Mouse (Mus musculus): Measurements from ENCODE around the gene 2310011J03Rik. TPM values are rescaled to one million over a fixed set of nuclear protein-coding genes. Genes with fewer than 3 reads are reported as not detected.

The 2310011J03Rik gene
- polyA plus RNA-seq, 1 experiment from 2014 or later: 46.8 TPM

- no peaks in the 10 kb centered on the region for H3K9me3 ChIP-seq
- DNase-seq (ENCODE audit: low spot score): no peak
- peaks cover 18% of the 10 kb centered on the region for H3K4me1 ChIP-seq
- 14% methylated on average over 12 of the region's 12 CpGs for WGBS
- peak overlapping the region; percentile 41 for H3K4me3 ChIP-seq
- H3K27ac ChIP-seq: no peak overlapping the region
- H3K27me3 ChIP-seq (ENCODE audit: insufficient read depth, poor library complexity, severe bottlenecking): peaks cover 95% of the 10 kb centered on the region
- no peaks in the 10 kb centered on the region for H3K36me3 ChIP-seq
Measured at GRCm38 (mm10) chr10:80304458-80304857, 15.9 kb downstream of the 2310011J03Rik start.

GRCm38 (mm10) chr10:80302471-80302881 is 17.9 kb downstream of the 2310011J03Rik start:
- Histone ChIP-seq H3K9me3 (no peaks in the 10 kb centered on the region), H3K27ac (peak overlapping the region; percentile 13; the same call in 1 of the 2 replicates), H3K4me3 (peak overlapping the region; percentile 17; the same call in 1 of the 2 replicates), H3K4me1 (peaks cover 24% of the 10 kb centered on the region), H3K36me3 (no peaks in the 10 kb centered on the region), H3K27me3 (ENCODE audit: insufficient read depth, poor library complexity, severe bottlenecking) (peaks cover 96% of the 10 kb centered on the region)
- no peak for DNase-seq (ENCODE audit: low spot score)
- 6% methylated on average over 9 of the region's 9 CpGs for WGBS

- H3K4me1 ChIP-seq: peaks cover 28% of the 10 kb centered on the region
- DNase-seq (ENCODE audit: low spot score): no peak
- peak overlapping the region; percentile 13; the same call in 1 of the 2 replicates for H3K27ac ChIP-seq
- 40% methylated on average over 5 of the region's 5 CpGs for WGBS
- H3K27me3 ChIP-seq (ENCODE audit: insufficient read depth, poor library complexity, severe bottlenecking): peaks cover 96% of the 10 kb centered on the region
- H3K36me3 ChIP-seq: no peaks in the 10 kb centered on the region
- peak overlapping the region; percentile 17; the same call in 1 of the 2 replicates for H3K4me3 ChIP-seq
- no peaks in the 10 kb centered on the region for H3K9me3 ChIP-seq
Measured at GRCm38 (mm10) chr10:80302082-80302355, 18.3 kb downstream of the 2310011J03Rik start.

- 80% methylated on average over 10 of the region's 10 CpGs for WGBS
- H3K36me3 ChIP-seq: no peaks in the 10 kb centered on the region
- no peak overlapping the region for H3K27ac ChIP-seq
- H3K9me3 ChIP-seq: no peaks in the 10 kb centered on the region
- no peak overlapping the region for H3K4me3 ChIP-seq
- no peak for DNase-seq (ENCODE audit: low spot score)
- peaks cover 96% of the 10 kb centered on the region for H3K27me3 ChIP-seq (ENCODE audit: insufficient read depth, poor library complexity, severe bottlenecking)
- H3K4me1 ChIP-seq: peaks cover 33% of the 10 kb centered on the region
Measured at GRCm38 (mm10) chr10:80301256-80302081, 18.9 kb downstream of the 2310011J03Rik start.

- peaks cover 41% of the 10 kb centered on the region for H3K4me1 ChIP-seq
- H3K4me3 ChIP-seq: no peak overlapping the region
- WGBS: 31% methylated on average over 11 of the region's 11 CpGs
- H3K36me3 ChIP-seq: no peaks in the 10 kb centered on the region
- no peaks in the 10 kb centered on the region for H3K9me3 ChIP-seq
- H3K27me3 ChIP-seq (ENCODE audit: insufficient read depth, poor library complexity, severe bottlenecking): peaks cover 90% of the 10 kb centered on the region
- no peak overlapping the region for H3K27ac ChIP-seq
- DNase-seq (ENCODE audit: low spot score): no peak
Measured at GRCm38 (mm10) chr10:80300672-80301181, 19.6 kb downstream of the 2310011J03Rik start.

- H3K27ac ChIP-seq: no peak overlapping the region
- 55% methylated on average over 10 of the region's 10 CpGs for WGBS
- peaks cover 48% of the 10 kb centered on the region for H3K4me1 ChIP-seq
- DNase-seq (ENCODE audit: low spot score): no peak
- H3K4me3 ChIP-seq: no peak overlapping the region
- no peaks in the 10 kb centered on the region for H3K9me3 ChIP-seq
- peaks cover 81% of the 10 kb centered on the region for H3K27me3 ChIP-seq (ENCODE audit: insufficient read depth, poor library complexity, severe bottlenecking)
- H3K36me3 ChIP-seq: peaks cover 3% of the 10 kb centered on the region
Measured at GRCm38 (mm10) chr10:80299824-80300223, 20.5 kb downstream of the 2310011J03Rik start.

- Histone ChIP-seq H3K27ac (no peak overlapping the region), H3K27me3 (ENCODE audit: insufficient read depth, poor library complexity, severe bottlenecking) (peaks cover 76% of the 10 kb centered on the region), H3K4me3 (peak overlapping the region; percentile 22; the same call in 1 of the 2 replicates), H3K36me3 (peaks cover 8% of the 10 kb centered on the region), H3K4me1 (peaks cover 49% of the 10 kb centered on the region), H3K9me3 (no peaks in the 10 kb centered on the region)
- WGBS: 12% methylated on average over 15 of the region's 15 CpGs
- DNase-seq (ENCODE audit: low spot score): no peak
Measured at GRCm38 (mm10) chr10:80299301-80299700, 21.0 kb downstream of the 2310011J03Rik start.

GRCm38 (mm10) chr10:80298571-80299281 is 21.6 kb downstream of the 2310011J03Rik start:
- peaks cover 14% of the 10 kb centered on the region for H3K36me3 ChIP-seq
- H3K27ac ChIP-seq: no peak overlapping the region
- 7% methylated on average over 26 of the region's 26 CpGs for WGBS
- no peaks in the 10 kb centered on the region for H3K9me3 ChIP-seq
- H3K27me3 ChIP-seq (ENCODE audit: insufficient read depth, poor library complexity, severe bottlenecking): peaks cover 70% of the 10 kb centered on the region
- peaks cover 55% of the 10 kb centered on the region for H3K4me1 ChIP-seq
- H3K4me3 ChIP-seq: peak overlapping the region; percentile 22; the same call in 1 of the 2 replicates
- DNase-seq (ENCODE audit: low spot score): no peak

- WGBS: 60% methylated on average over 8 of the region's 8 CpGs
- peaks cover 64% of the 10 kb centered on the region for H3K27me3 ChIP-seq (ENCODE audit: insufficient read depth, poor library complexity, severe bottlenecking)
Measured at GRCm38 (mm10) chr10:80297526-80298133, 22.7 kb downstream of the 2310011J03Rik start.

GRCm38 (mm10) chr10:80296824-80297223 is 23.5 kb downstream of the 2310011J03Rik start:
- peaks cover 21% of the 10 kb centered on the region for H3K36me3 ChIP-seq
- H3K27me3 ChIP-seq (ENCODE audit: insufficient read depth, poor library complexity, severe bottlenecking): peaks cover 56% of the 10 kb centered on the region
- 75% methylated on average over 5 of the region's 5 CpGs for WGBS
- peak overlapping the region; percentile 58; the same call in 1 of the 2 replicates for H3K4me3 ChIP-seq
- H3K4me1 ChIP-seq: peaks cover 53% of the 10 kb centered on the region
- no peak for DNase-seq (ENCODE audit: low spot score)
- H3K9me3 ChIP-seq: no peaks in the 10 kb centered on the region
- H3K27ac ChIP-seq: no peak overlapping the region

More at GRCm38 (mm10) chr10:80297526-80298133, 22.7 kb downstream of the 2310011J03Rik start:
- Histone ChIP-seq H3K36me3 (peaks cover 21% of the 10 kb centered on the region), H3K9me3 (no peaks in the 10 kb centered on the region), H3K4me3 (no peak overlapping the region), H3K4me1 (peaks cover 60% of the 10 kb centered on the region), H3K27ac (no peak overlapping the region)
- no peak for DNase-seq (ENCODE audit: low spot score)

- WGBS: 1% methylated on average over 26 of the region's 26 CpGs
- Histone ChIP-seq H3K27me3 (ENCODE audit: insufficient read depth, poor library complexity, severe bottlenecking) (peaks cover 46% of the 10 kb centered on the region), H3K9me3 (no peaks in the 10 kb centered on the region), H3K4me3 (peak within 1 kb of the TSS; percentile 91), H3K36me3 (peaks cover 21% of the 10 kb centered on the region), H3K27ac (peak within 1 kb of the TSS; percentile 66), H3K4me1 (peaks cover 52% of the 10 kb centered on the region)
- DNase-seq (ENCODE audit: low spot score): peak; percentile 89
Measured at GRCm38 (mm10) chr10:80295618-80296425, 24.5 kb downstream of the 2310011J03Rik start, which contains the start of gene Apc2. Gene Apc2 (plus strand): TSS chr10:80295977.

- H3K27ac ChIP-seq: no peak overlapping the region
- whole genome bisulfite sequencing: 48% methylated on average over 7 of the region's 7 CpGs
- H3K4me1 ChIP-seq: peaks cover 52% of the 10 kb centered on the region
- DNase-seq (ENCODE audit: low spot score): no peak
- peak overlapping the region; percentile 91; the same call in 1 of the 2 replicates for H3K4me3 ChIP-seq
- H3K9me3 ChIP-seq: no peaks in the 10 kb centered on the region
- H3K27me3 ChIP-seq (ENCODE audit: insufficient read depth, poor library complexity, severe bottlenecking): peaks cover 36% of the 10 kb centered on the region
- H3K36me3 ChIP-seq: peaks cover 21% of the 10 kb centered on the region
Measured at GRCm38 (mm10) chr10:80294788-80295303, 25.5 kb downstream of the 2310011J03Rik start.
